Mouse (Mus musculus) frontal cortex, postnatal 10 days (tissue): ENCODE measurements around the gene Mpzl1.
A peak's percentile ranks its signal among the peaks of the same experiment; 100 is the strongest.

Experiments used
- DNase-seq, 2 experiments: peaks; one replicate each; pipeline ENCODE4 v3.0.0; 2022; ENCODE audit warnings: low spot score in 2 of 2, mixed read lengths in 1 of 2

The Mpzl1 gene

DNA sequence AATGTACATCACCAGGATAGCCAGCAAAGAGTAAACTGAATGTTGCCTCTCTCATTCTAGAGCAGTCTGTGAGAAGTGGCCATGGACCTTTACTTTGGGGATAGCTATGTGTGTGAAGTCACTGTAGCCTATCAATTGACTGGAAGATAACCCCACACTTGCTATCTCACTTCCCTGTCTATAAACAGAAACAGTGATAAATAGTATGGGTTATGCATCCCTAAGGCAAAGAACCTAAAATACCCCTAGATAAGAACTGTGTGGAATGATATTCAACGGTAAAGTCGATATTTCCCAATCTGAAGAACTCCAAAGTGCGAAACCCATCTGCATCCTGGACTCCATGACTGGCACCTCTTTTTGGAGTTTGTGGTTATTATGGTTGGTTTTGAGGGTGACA is 53.1 kb downstream of the Mpzl1 start:
- DNase-seq = no peak

DNA sequence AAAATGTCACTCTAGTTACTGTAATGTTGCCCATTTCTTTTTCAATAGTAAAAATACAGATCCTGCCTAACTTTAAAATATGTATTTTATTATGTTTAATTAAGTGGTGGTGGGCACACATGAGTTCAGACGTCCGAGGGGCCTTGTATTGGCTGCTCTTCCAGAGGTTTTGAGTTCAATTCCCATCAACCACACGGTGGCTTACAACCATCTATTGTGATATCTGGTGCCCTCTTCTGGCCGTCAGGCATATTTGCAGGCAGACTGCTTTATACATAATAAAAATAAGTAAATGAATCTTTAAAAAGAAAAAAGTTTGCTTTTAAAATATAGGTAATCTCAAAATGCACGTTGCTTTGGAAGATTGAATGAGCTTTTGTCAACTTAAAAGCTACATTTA is 55.0 kb downstream of the Mpzl1 start:
- DNase-seq = no peak

DNA sequence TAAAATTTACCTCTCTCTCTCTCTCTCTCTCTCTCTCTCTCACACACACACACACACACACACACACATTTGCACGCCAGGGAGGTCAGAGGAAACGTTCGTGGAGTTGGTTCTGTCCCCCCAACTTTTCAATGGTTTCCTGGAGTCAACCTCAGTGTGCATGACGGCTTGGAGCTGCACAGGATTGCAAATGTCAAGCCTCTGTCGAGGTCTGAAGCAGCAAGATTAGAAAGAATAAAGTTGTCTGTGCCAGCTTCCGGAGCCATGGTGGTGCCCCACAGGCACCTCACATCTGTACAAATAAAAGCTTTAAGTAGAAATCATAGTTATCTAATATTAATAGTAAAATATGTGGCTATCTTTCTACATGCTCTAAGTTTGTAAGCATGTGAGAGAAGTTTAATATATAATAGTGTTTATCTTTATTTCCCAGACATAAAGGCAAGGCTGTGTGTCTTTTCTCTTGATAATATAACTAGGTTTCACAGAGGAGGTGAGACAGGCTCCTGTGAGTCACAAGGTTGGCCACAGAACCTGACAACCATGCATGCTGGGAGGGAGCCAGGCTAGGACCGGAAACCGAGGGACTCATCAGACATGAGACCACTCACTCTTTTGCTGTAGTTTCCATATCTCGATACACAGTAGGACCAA is 57.8 kb downstream of the Mpzl1 start:
- DNase-seq = no peak

DNA sequence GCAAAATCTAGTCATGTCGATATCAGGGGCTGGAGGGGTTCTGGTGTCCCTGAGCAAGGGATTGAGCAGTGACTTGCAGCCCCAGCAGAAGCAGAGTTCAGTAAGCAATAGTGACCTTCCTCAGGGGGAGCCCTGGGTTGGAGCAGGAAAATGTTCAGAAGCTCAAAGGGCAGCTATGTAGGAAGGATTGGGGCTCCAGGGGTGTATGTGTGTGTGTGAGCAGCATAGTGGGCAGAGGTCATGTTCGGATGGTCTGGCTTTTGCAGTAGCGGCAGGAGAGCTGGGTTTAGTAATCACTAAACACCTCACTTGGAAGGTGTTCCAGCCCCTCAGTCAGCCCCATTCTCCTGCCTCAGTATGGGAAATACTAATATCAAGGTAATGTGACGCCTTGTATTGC is 58.3 kb downstream of the Mpzl1 start:
- no peak for DNase-seq

DNA sequence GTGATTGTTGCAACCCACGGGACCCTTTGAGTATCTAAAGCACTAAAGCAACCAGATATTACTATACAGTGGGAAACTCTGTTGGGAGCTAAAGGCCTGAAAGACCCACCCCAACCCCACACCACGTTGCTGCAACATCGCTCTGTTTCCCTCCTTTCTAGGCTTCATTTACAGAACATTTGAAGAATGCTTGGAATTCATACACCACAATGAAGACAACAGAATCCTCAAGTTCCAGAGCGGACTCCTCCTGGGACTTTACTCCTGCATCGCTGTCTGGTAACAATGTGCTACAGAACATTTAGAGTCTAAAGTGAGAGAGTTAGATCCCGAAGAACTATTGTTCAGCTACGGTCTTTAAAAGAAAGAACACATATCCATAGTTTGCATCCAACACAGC is 66.9 kb downstream of the Mpzl1 start:
- DNase-seq = no peak

DNA sequence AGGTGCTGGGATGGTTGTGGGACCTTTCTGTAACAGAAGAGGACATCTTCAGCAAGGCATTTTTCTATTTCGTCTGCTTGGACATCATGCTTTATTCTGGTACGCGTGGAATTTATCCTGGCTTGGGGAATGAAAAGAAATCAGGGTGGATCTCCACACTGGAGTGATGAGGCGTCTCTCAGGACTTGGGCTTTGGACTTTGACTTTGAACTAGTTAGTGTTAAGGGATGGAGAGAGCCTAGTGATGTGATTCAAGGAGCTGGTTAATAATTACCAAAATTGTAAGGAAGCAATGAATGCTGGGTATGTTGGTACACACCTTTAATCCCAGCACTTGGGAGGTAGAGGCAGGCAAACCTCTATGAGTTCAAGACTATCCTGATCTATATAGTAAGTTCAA is 69.1 kb downstream of the Mpzl1 start:
- DNase-seq = no peak

DNA sequence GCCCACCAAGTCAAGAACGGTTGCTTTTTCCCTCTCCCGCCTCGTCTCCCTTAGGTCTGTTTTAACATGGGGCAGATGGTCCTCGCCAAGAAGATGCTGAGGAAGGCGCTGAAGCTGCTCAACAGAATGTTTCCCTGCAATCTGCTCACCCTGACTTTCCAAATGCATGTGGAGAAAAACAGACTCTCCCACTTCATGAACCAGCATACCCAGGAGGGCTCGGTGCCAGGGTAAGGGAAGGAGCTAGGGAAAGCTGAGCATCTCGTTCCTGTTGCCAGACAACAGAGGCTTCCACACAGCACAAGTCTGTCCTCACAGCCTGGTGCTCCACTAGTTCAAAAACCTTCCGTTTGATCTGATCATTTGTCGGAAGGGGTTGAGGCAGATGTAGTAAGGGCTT is 75.3 kb downstream of the Mpzl1 start:
- peak; percentile 70 to 79 for DNase-seq

DNA sequence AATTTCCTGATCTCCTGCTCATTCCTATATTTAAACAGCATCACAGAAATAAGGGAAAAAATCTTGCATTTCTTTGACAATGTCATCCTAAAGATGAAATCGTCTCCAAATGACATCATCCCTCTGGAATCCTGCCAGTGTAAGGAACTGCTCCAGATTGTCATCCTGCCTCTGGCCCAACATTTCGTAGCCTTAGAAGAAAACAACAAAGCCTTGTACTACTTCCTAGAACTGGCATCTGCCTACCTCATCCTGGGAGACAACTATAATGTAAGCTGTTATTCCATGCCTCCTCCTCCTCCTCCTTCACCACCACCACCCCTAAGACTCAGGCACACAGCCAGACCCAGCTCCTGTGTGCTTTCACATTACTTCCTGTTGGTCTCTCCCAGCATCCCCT is 77.6 kb downstream of the Mpzl1 start:
- DNase-seq = no peak
